Mouse (Mus musculus): Measurements from ENCODE around the gene Xpo6.

GRCm38 (mm10) chr7:126113263-126113662, 87.0 kb downstream of the Xpo6 start:
- TF ChIP-seq POLR2A (IDR thresholded peaks at IDR 0.05; ENCODE audit: borderline replicate concordance, extremely low read depth, insufficient read depth, insufficient read length, poor library complexity, severe bottlenecking), result no peak
- TF ChIP-seq CTCF (IDR thresholded peaks at IDR 0.05; ENCODE audit: borderline replicate concordance, extremely low read depth, insufficient read depth, insufficient read length), result no peak
